Mouse (Mus musculus) MEL (cell line): Measurements from ENCODE around the gene Rpl12. TPM values are rescaled to one million over a fixed set of nuclear protein-coding genes. Genes with fewer than 3 reads are reported as not detected.

Experiments used
- DNase-seq: peaks from one replicate; pipeline ENCODE4 v3.0.0; 2011; ENCODE audit warnings: low read depth, low spot score
- H3K27ac ChIP-seq: 2 replicates; pipeline ENCODE4 v1.5.1; 2012; ENCODE audit warnings: low read depth, mild to moderate bottlenecking, control low read depth, low read length, moderate library complexity; ENCODE audit not compliant: control insufficient read depth
- H3K27me3 ChIP-seq, 2 experiments: fragments of 150-350 bp in 1 of 2; sonication (generic) in 1 of 2; 2 replicates each; pipeline ENCODE4 v1.6.1; 2012; ENCODE audit warnings: low read length in 2 of 2, mild to moderate bottlenecking in 2 of 2, improper control_type of control experiment in 1 of 2, moderate library complexity in 1 of 2; ENCODE audit not compliant: insufficient read depth in 2 of 2, control insufficient read depth in 1 of 2
- H3K36me3 ChIP-seq, 2 experiments: 2 replicates each; pipeline ENCODE4 v1.6.1; 2012 to 2014; ENCODE audit warnings: low read length in 2 of 2, improper control_type of control experiment in 1 of 2, inconsistent platforms in 1 of 2, mild to moderate bottlenecking in 1 of 2; ENCODE audit not compliant: insufficient read depth in 2 of 2, control insufficient read depth in 1 of 2
- H3K4me1 ChIP-seq, 2 experiments: fragments of 150-350 bp in 1 of 2; sonication (generic) in 1 of 2; 2 replicates each; pipeline ENCODE4 v1.6.1; 2012; ENCODE audit warnings: low read length in 2 of 2, improper control_type of control experiment in 1 of 2, mild to moderate bottlenecking in 1 of 2; ENCODE audit not compliant: insufficient read depth in 2 of 2, control insufficient read depth in 1 of 2
- H3K4me3 ChIP-seq, 2 experiments: fragments of 150-350 bp in 1 of 2; sonication (generic) in 1 of 2; 2 replicates each; pipeline ENCODE4 v1.5.1; 2012; ENCODE audit warnings: low read depth in 2 of 2, low read length in 2 of 2, mild to moderate bottlenecking in 2 of 2, moderate library complexity in 2 of 2, control low read depth in 1 of 2, improper control_type of control experiment in 1 of 2; ENCODE audit not compliant: control insufficient read depth in 1 of 2, insufficient read depth in 1 of 2
- H3K79me2 ChIP-seq: 2 replicates; pipeline ENCODE4 v1.6.1; 2012; ENCODE audit warnings: mild to moderate bottlenecking, low read length, moderate library complexity; ENCODE audit not compliant: control insufficient read depth, poor library complexity, insufficient read depth
- H3K9ac ChIP-seq: 2 replicates; pipeline ENCODE4 v1.6.1; 2012; ENCODE audit warnings: low read depth, mild to moderate bottlenecking, control low read depth, low read length, moderate library complexity; ENCODE audit not compliant: control insufficient read depth, poor library complexity, severe bottlenecking
- H3K9me3 ChIP-seq: fragments of 150-350 bp; sonication (generic); replicated peaks from 2 replicates; pipeline ENCODE4 v1.6.1; 2012; ENCODE audit warnings: mild to moderate bottlenecking, low read length, improper control_type of control experiment, moderate library complexity; ENCODE audit not compliant: insufficient read depth
- BHLHE40 ChIP-seq: IDR thresholded peaks from 2 replicates; pipeline ENCODE4 v1.6.1; 2012; ENCODE audit warnings: low read depth, mild to moderate bottlenecking, inconsistent platforms, low read length, improper control_type of control experiment, borderline replicate concordance
- CHD1 ChIP-seq: IDR thresholded peaks from 2 replicates; pipeline ENCODE4 v1.6.1; 2012; ENCODE audit warnings: low read depth, mild to moderate bottlenecking, inconsistent platforms, low read length, improper control_type of control experiment
- CHD2 ChIP-seq: IDR thresholded peaks from 2 replicates; pipeline ENCODE4 v1.6.1; 2011; ENCODE audit warnings: low read length, improper control_type of control experiment
- E2F4 ChIP-seq: IDR thresholded peaks from 2 replicates; pipeline ENCODE4 v1.6.1; 2011; ENCODE audit warnings: low read depth, low read length, improper control_type of control experiment, borderline replicate concordance
- ELF1 ChIP-seq: IDR thresholded peaks from 2 replicates; pipeline ENCODE4 v1.6.1; 2014; ENCODE audit warnings: low read depth, mild to moderate bottlenecking, inconsistent platforms, low read length, improper control_type of control experiment, moderate library complexity
- EP300 ChIP-seq, 2 experiments: IDR thresholded peaks; 2 replicates each; pipeline ENCODE4 v1.6.1; 2011; ENCODE audit warnings: improper control_type of control experiment in 2 of 2, low read length in 2 of 2, low read depth in 1 of 2, mild to moderate bottlenecking in 1 of 2
- GATA1 ChIP-seq: IDR thresholded peaks from 2 replicates; pipeline ENCODE4 v1.6.1; 2011; ENCODE audit warnings: low read depth, low read length, improper control_type of control experiment
- KAT2A ChIP-seq: conservative IDR thresholded peaks from 2 replicates; pipeline ENCODE4 v1.6.1; 2012; ENCODE audit warnings: low read depth, low read length, improper control_type of control experiment, inconsistent platforms
- MAFK ChIP-seq: IDR thresholded peaks from 2 replicates; pipeline ENCODE4 v1.6.1; 2011; ENCODE audit warnings: low read depth, mild to moderate bottlenecking, low read length, improper control_type of control experiment, borderline replicate concordance
- MAX ChIP-seq: IDR thresholded peaks from 2 replicates; pipeline ENCODE4 v1.6.1; 2011; ENCODE audit warnings: low read length, improper control_type of control experiment
- MAZ ChIP-seq: IDR thresholded peaks from 2 replicates; pipeline ENCODE4 v1.6.1; 2012; ENCODE audit warnings: low read depth, mild to moderate bottlenecking, inconsistent platforms, low read length, improper control_type of control experiment
- MEF2A ChIP-seq: IDR thresholded peaks from 2 replicates; pipeline ENCODE4 v1.6.1; 2014; ENCODE audit warnings: low read depth, mild to moderate bottlenecking, inconsistent platforms, low read length, improper control_type of control experiment; ENCODE audit not compliant: poor library complexity, insufficient replicate concordance, severe bottlenecking; ENCODE audit errors: extremely low read depth
- MXI1 ChIP-seq: IDR thresholded peaks from 2 replicates; pipeline ENCODE4 v1.6.1; 2011; ENCODE audit warnings: mild to moderate bottlenecking, low read depth, low read length, improper control_type of control experiment
- MYB ChIP-seq: IDR thresholded peaks from 2 replicates; pipeline ENCODE4 v1.6.1; 2011; ENCODE audit warnings: mild to moderate bottlenecking, low read depth, low read length, improper control_type of control experiment
- MYC ChIP-seq: IDR thresholded peaks from 2 replicates; pipeline ENCODE4 v1.6.1; 2011; ENCODE audit warnings: low read depth, mild to moderate bottlenecking, low read length, improper control_type of control experiment, moderate library complexity
- NELFE ChIP-seq: IDR thresholded peaks from 2 replicates; pipeline ENCODE4 v1.6.1; 2011; ENCODE audit warnings: low read depth, low read length, improper control_type of control experiment
- NRF1 ChIP-seq: IDR thresholded peaks from 2 replicates; pipeline ENCODE4 v1.6.1; 2014; ENCODE audit warnings: low read depth, mild to moderate bottlenecking, inconsistent platforms, low read length, improper control_type of control experiment, moderate library complexity; ENCODE audit not compliant: poor library complexity, insufficient read depth, severe bottlenecking
- RAD21 ChIP-seq: IDR thresholded peaks from 2 replicates; pipeline ENCODE4 v1.6.1; 2011; ENCODE audit warnings: mild to moderate bottlenecking, low read depth, low read length, improper control_type of control experiment
- RCOR1 ChIP-seq: IDR thresholded peaks from 2 replicates; pipeline ENCODE4 v1.6.1; 2012; ENCODE audit warnings: low read depth, mild to moderate bottlenecking, inconsistent platforms, low read length, improper control_type of control experiment
- TCF12 ChIP-seq: IDR thresholded peaks from 2 replicates; pipeline ENCODE4 v1.6.1; 2014; ENCODE audit warnings: low read depth, mild to moderate bottlenecking, inconsistent platforms, low read length, improper control_type of control experiment, moderate library complexity
- UBTF ChIP-seq: IDR thresholded peaks from 2 replicates; pipeline ENCODE4 v1.6.1; 2012; ENCODE audit warnings: low read depth, mild to moderate bottlenecking, inconsistent platforms, low read length, improper control_type of control experiment, moderate library complexity, borderline replicate concordance; ENCODE audit not compliant: insufficient read depth
- USF1 ChIP-seq: IDR thresholded peaks from 2 replicates; pipeline ENCODE4 v1.6.1; 2014; ENCODE audit warnings: low read depth, mild to moderate bottlenecking, inconsistent platforms, low read length, improper control_type of control experiment, moderate library complexity
- ZNF384 ChIP-seq: IDR thresholded peaks from 2 replicates; pipeline ENCODE4 v1.6.1; 2012; ENCODE audit warnings: low read depth, mild to moderate bottlenecking, inconsistent platforms, low read length, improper control_type of control experiment
- polyA plus RNA-seq, 2 experiments: library from polyadenylated mRNA; stranded (reverse) in 1 of 2; unstranded in 1 of 2; fragments of >175 nt in 1 of 2; fragments of >200 nt in 1 of 2; gene quantifications; 2 replicates each; pipeline versions ENCODE4 v1.2.1 to v1.2.4; 2012; ENCODE audit warnings: low replicate concordance in 2 of 2, low read depth in 1 of 2; ENCODE audit not compliant: insufficient read length in 2 of 2, insufficient read depth in 1 of 2, missing spikeins in 1 of 2
- total RNA-seq: library from RNA; depleted of rRNA; stranded (reverse); fragments of 300-350 nt; gene quantifications from 2 replicates; pipeline ENCODE4 v1.2.3, GENCODE M21; 2012

Gene Rpl12
- total and polyA plus RNA-seq, 3 experiments: 116 to 1,842 TPM; not detected in 1

DNA sequence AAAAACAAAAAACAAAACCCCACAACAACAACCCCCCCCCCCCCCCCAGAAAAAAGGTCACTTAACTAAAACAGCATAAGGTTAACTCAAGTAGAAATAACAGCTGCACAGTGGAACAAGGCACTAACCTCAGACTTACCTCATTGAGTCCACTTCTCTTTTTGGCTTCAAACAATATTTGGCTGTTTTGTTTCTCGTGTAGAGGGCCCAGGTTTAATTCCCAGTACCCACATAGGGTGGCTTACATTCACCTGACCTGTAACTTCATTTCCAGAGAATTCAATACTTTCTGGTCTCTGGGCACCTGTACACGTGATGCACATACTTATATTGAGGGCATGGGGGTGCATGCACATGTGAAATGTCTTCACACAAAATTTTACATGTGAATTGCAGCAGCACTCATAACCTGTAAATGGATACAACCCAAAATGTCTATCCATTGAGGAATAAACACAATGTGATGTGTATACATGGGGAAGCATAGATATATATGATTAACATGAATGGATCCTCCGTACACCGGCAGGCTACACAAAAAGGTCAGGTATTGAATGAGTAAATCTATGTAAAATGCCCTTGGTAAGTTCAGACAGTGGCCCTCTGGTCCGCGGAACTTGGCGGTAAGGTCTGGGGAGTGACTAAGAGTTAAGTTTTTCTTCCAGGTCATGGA is 4.3 kb downstream of the Rpl12 start (continued):
- TF ChIP-seq KAT2A (no peak; the same call in 1 of the 2 replicates), ZNF384 (peak; percentile 71), USF1 (peak; percentile 64; the same call in 1 of the 2 replicates), MAX (no peak)
- TF ChIP-seq, all 39 proteins: peak for 17

DNA sequence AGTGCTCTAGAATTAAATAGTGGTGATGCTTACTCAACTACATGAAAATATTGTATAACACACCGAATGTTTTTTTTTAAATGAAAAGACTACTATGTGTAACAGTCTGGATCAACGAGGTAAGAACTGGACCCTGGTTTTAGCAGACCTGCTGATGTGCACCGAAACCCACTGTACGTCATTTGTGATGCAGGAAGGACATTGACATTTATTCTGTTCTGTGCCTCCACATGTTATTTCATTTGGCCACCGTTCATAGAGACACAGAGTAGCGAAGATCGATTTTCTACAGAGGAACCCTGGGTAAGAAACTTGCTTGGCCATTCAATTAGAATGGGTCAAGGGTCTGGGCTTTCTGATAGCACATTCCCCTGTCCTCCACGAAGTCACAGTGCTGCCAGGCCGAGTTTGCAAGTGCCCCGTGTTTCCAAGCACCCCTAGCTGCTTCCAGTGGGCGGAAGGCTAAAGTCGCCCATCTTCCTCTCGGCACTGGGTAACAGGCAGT is 4.9 kb downstream of the Rpl12 start:
- Histone ChIP-seq H3K79me2 (peaks cover 42% of the 10 kb centered on the region), H3K27ac (peak overlapping the region; percentile 95), H3K9ac (peak overlapping the region; percentile 91), H3K27me3 (no peaks in the 10 kb centered on the region), H3K36me3 (peaks cover 6 to 12% of the 10 kb centered on the region in 2 experiments), H3K9me3 (no peaks in the 10 kb centered on the region), H3K4me1 (peaks cover 0 to 5% of the 10 kb centered on the region in 2 experiments; a peak in 2 of 4 replicates), H3K4me3 (peak overlapping the region; percentile 82 to 95)
- peak; percentile 21; the same call in 1 of the 2 replicates for TF ChIP-seq CHD1
- 0 out of 2 replicates have a peak, but pooled peaks have one; percentile 26 for TF ChIP-seq E2F4
- TF ChIP-seq MAFK: no peak
- peak; percentile 73 for DNase-seq

GRCm38 (mm10) chr2:32966689-32967631 is 5.6 kb downstream of the Rpl12 start:
- H3K36me3 ChIP-seq: peaks cover 6 to 12% of the 10 kb centered on the region in 2 experiments
- peaks cover 0 to 5% of the 10 kb centered on the region in 2 experiments; a peak in 2 of 4 replicates for H3K4me1 ChIP-seq
- no peaks in the 10 kb centered on the region for H3K9me3 ChIP-seq
- TF ChIP-seq E2F4 (no peak; the same call in 1 of the 2 replicates), EP300 (IDR thresholded peaks at IDR 0.05; ENCODE audit: low read depth in 1 of 2, low read length in 2 of 2) (peak in 1 of 2 experiments; percentile 8; a peak in 2 of 4 replicates), ELF1 (peak; percentile 94), MYC (peak; percentile 92), MEF2A (peak; percentile 30; the same call in 1 of the 2 replicates), USF1 (peak; percentile 91), RCOR1 (0 out of 2 replicates have a peak, but pooled peaks have one; percentile 15), MAZ (peak; percentile 65; the same call in 1 of the 2 replicates), NRF1 (peak; percentile 75), NELFE (peak; percentile 95), UBTF (0 out of 2 replicates have a peak, but pooled peaks have one; percentile 49), CHD2 (0 out of 2 replicates have a peak, but pooled peaks have one; percentile 36), MYB (no peak), RAD21 (no peak; the same call in 1 of the 2 replicates), TCF12 (peak; percentile 75), GATA1 (no peak), BHLHE40 (peak; percentile 87), MXI1 (peak; percentile 84)

More at GRCm38 (mm10) chr2:32966689-32967631, 5.6 kb downstream of the Rpl12 start:
- H3K27me3 ChIP-seq: no peaks in the 10 kb centered on the region
- peaks cover 35% of the 10 kb centered on the region for H3K79me2 ChIP-seq
- H3K27ac ChIP-seq: peak overlapping the region; percentile 95
- DNase-seq: peak; percentile 94
- peak overlapping the region; percentile 82 to 95 for H3K4me3 ChIP-seq
- H3K9ac ChIP-seq: peak overlapping the region; percentile 91
